Mouse (Mus musculus) heart, embryonic 12.5 days (tissue): Measurements from ENCODE around the gene Bicdl1. TPM values are rescaled to one million over a fixed set of nuclear protein-coding genes. Genes with fewer than 3 reads are reported as not detected.

Experiments used
- ATAC-seq: fragments of 200-750 bp; cut with Nextera tagmentation; 2 replicates; pipeline ENCODE4 v1.8.0; 2017; ENCODE audit warnings: moderate TSS enrichment, moderate library complexity; ENCODE audit not compliant: insufficient number of reproducible peaks, low FRiP score
- H3K27ac ChIP-seq: fragments of 300-500 bp; sonication (generic); 2 replicates; pipeline ENCODE4 v1.5.1; 2016; ENCODE audit warnings: mild to moderate bottlenecking, moderate library complexity; ENCODE audit not compliant: poor library complexity, severe bottlenecking
- H3K27me3 ChIP-seq: fragments of 300-500 bp; sonication (generic); replicated peaks from 2 replicates; pipeline ENCODE4 v1.6.1; 2016; ENCODE audit warnings: mild to moderate bottlenecking, moderate library complexity
- H3K36me3 ChIP-seq: fragments of 300-500 bp; sonication (generic); 2 replicates; pipeline ENCODE4 v1.6.1; 2016; ENCODE audit warnings: mild to moderate bottlenecking, moderate library complexity
- H3K4me1 ChIP-seq: fragments of 300-500 bp; sonication (generic); replicated peaks from 2 replicates; pipeline ENCODE4 v1.6.1; 2016; ENCODE audit warnings: mild to moderate bottlenecking
- H3K4me2 ChIP-seq: fragments of 300-500 bp; sonication (generic); 2 replicates; pipeline ENCODE4 v1.6.1; 2016; ENCODE audit warnings: mild to moderate bottlenecking, moderate library complexity
- H3K4me3 ChIP-seq: fragments of 300-500 bp; sonication (generic); 2 replicates; pipeline ENCODE4 v1.5.1; 2016; ENCODE audit warnings: mild to moderate bottlenecking
- H3K9ac ChIP-seq: fragments of 300-500 bp; sonication (generic); 2 replicates; pipeline ENCODE4 v1.6.1; 2016; ENCODE audit warnings: mild to moderate bottlenecking, moderate library complexity
- H3K9me3 ChIP-seq: fragments of 300-500 bp; sonication (generic); replicated peaks from 2 replicates; pipeline ENCODE4 v1.6.1; 2016; ENCODE audit warnings: mild to moderate bottlenecking, moderate library complexity
- WGBS: fragments of 180-500 bp; shearing (Covaris S2); methylation state at CpG from one replicate; pipeline ENCODE4 v1.1.7; 2016; 5-methylcytosine and 5-hydroxymethylcytosine counted together
- polyA plus RNA-seq: library from polyadenylated mRNA; unstranded; fragments of >200 nt; fragmentation: Nextera tagmentation; extraction: Ambion mirVana; gene quantifications from 2 replicates; pipeline ENCODE4 v1.2.1, GENCODE M21; 2016

Bicdl1 gene
- polyA plus RNA-seq, result 5.5 and 7.9 TPM in 2 replicates

GRCm38 (mm10) chr5:115731001-115731731 is at the start of gene Bicdl1:
TSS of gene Bicdl1 (minus strand) at chr5:115731621.
- peak within 1 kb of the TSS; percentile 41 for H3K9ac ChIP-seq
- no peaks in the 10 kb centered on the region for H3K9me3 ChIP-seq
- peak within 1 kb of the TSS; percentile 100 for H3K4me2 ChIP-seq
- WGBS, result 2% methylated on average over 66 of the region's 83 CpGs
- H3K36me3 ChIP-seq, result no peaks in the 10 kb centered on the region
- peak; percentile 77 for ATAC-seq
- H3K4me3 ChIP-seq, result peak within 1 kb of the TSS; percentile 66
- peaks cover 32% of the 10 kb centered on the region for H3K27me3 ChIP-seq
- peaks cover 12% of the 10 kb centered on the region for H3K4me1 ChIP-seq
- no peak within 1 kb of the TSS for H3K27ac ChIP-seq

- Histone ChIP-seq H3K9me3 (no peaks in the 10 kb centered on the region; the same call in none of the 2 replicates), H3K27ac (no peak overlapping the region), H3K4me1 (no peaks in the 10 kb centered on the region), H3K9ac (no peak overlapping the region), H3K4me2 (no peak overlapping the region), H3K36me3 (no peaks in the 10 kb centered on the region), H3K4me3 (no peak overlapping the region), H3K27me3 (no peaks in the 10 kb centered on the region)
- WGBS, result 65% methylated on average over 4 of the region's 4 CpGs
- ATAC-seq, result no peak
Observed at GRCm38 (mm10) chr5:115776911-115777310, 45.5 kb upstream of the Bicdl1 start.

DNA sequence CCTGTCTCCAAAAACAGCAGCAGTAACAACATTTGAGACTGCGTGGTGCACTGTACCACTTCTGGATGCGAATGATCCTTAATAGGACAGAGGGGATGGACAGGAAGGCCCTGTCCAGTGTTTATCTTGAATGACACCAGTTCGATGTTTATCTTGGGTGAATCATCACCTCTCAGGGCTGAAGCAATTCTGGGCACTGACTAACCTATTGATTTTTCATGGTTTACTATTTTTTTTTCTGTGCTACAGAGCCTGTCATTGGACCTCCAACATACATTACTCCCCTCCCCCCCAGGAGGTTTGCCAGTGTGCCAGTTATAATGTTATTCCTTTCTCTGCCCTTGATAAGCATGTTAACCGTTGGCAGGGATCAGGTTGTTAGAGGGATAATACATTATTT is 43.9 kb upstream of the Bicdl1 start:
- WGBS, result 62% methylated on average over 4 of the region's 4 CpGs
- no peak for ATAC-seq
- H3K9ac ChIP-seq, result no peak overlapping the region
- no peak overlapping the region for H3K4me3 ChIP-seq
- no peak overlapping the region for H3K27ac ChIP-seq
- H3K9me3 ChIP-seq, result peaks cover 3% of the 10 kb centered on the region
- H3K4me1 ChIP-seq, result no peaks in the 10 kb centered on the region
- no peak overlapping the region for H3K4me2 ChIP-seq
- H3K27me3 ChIP-seq, result no peaks in the 10 kb centered on the region
- no peaks in the 10 kb centered on the region for H3K36me3 ChIP-seq

GRCm38 (mm10) chr5:115770048-115770447 is 38.6 kb upstream of the Bicdl1 start:
- no peak overlapping the region for H3K4me3 ChIP-seq
- 84% methylated on average over 4 of the region's 4 CpGs for WGBS
- no peaks in the 10 kb centered on the region for H3K4me1 ChIP-seq
- no peak overlapping the region for H3K4me2 ChIP-seq
- ATAC-seq, result no peak
- no peak overlapping the region for H3K9ac ChIP-seq
- H3K36me3 ChIP-seq, result no peaks in the 10 kb centered on the region
- H3K9me3 ChIP-seq, result peaks cover 9% of the 10 kb centered on the region
- no peaks in the 10 kb centered on the region for H3K27me3 ChIP-seq
- H3K27ac ChIP-seq, result no peak overlapping the region

DNA sequence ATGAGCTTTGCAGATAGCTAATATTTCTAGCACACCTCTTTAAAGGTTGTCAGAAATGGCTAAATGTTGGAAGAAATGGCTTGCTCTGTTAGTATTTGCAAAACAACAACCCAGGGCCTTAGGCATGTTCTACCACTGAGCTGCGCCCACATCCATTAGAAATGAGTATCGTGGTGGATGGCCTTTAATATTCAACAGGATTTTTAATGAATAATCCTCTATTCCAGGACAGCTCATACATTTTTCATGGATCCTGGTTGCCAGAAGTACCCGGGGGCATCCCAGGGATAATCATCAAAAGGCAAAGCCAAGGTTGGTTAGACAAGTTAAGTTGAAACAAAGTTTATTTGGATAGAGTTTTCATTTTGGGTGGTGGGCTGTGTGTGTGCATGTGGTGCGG is 37.7 kb upstream of the Bicdl1 start:
- peaks cover 9% of the 10 kb centered on the region for H3K9me3 ChIP-seq
- no peak overlapping the region for H3K9ac ChIP-seq
- no peak overlapping the region for H3K27ac ChIP-seq
- 82% methylated on average over 4 of the region's 4 CpGs for WGBS
- H3K27me3 ChIP-seq, result no peaks in the 10 kb centered on the region
- no peak for ATAC-seq
- no peaks in the 10 kb centered on the region for H3K36me3 ChIP-seq
- no peak overlapping the region for H3K4me3 ChIP-seq
- H3K4me1 ChIP-seq, result no peaks in the 10 kb centered on the region
- H3K4me2 ChIP-seq, result no peak overlapping the region

DNA sequence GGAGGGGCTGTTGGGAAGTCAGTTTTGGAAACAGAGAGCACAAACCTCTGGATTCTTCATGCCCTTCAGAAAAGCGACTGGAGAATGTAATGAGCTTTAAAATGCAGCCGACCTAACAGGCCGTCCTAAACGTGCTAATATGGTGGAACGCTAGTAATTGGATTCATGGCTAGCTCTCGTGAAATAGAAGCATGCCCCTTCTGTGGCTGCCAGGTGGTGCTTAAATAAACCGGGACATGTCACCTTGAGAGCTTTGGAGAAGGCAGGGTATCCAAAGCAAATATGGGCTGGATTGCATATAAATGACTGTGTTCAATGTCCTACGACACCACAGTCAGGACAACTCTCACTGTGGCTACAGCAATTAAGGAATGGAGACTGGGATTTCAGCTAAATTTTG is 35.4 kb upstream of the Bicdl1 start:
- no peak for ATAC-seq
- Histone ChIP-seq H3K4me3 (no peak overlapping the region), H3K4me1 (no peaks in the 10 kb centered on the region), H3K27ac (no peak overlapping the region), H3K9ac (no peak overlapping the region), H3K9me3 (peaks cover 9% of the 10 kb centered on the region), H3K27me3 (no peaks in the 10 kb centered on the region), H3K4me2 (no peak overlapping the region), H3K36me3 (no peaks in the 10 kb centered on the region)
- 69% methylated on average over 8 of the region's 8 CpGs for WGBS

DNA sequence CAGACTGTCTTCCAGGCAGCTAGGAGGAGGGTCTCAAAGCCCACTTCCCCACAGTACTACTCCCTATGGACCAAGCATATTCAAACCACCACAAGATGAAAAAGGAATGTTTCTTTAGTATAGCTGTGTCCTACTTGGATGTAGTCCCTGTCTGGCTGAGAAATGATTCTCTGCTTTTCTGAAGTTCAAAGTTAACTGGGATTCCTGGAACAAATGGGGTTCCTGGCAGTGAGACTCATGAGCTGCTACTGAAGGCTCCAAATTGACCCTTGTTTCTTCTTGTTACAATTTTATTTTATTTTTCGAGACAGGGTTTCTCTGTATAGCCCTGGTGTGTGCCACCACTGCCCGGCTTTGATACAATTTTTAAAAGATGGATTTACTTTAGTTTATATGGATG is 32.6 kb upstream of the Bicdl1 start:
- Histone ChIP-seq H3K36me3 (no peaks in the 10 kb centered on the region), H3K4me3 (no peak overlapping the region), H3K9me3 (no peaks in the 10 kb centered on the region), H3K27ac (no peak overlapping the region), H3K4me1 (no peaks in the 10 kb centered on the region), H3K4me2 (no peak overlapping the region), H3K9ac (no peak overlapping the region), H3K27me3 (no peaks in the 10 kb centered on the region)
- ATAC-seq, result no peak
- 77% methylated on average over 2 of the region's 2 CpGs for WGBS

DNA sequence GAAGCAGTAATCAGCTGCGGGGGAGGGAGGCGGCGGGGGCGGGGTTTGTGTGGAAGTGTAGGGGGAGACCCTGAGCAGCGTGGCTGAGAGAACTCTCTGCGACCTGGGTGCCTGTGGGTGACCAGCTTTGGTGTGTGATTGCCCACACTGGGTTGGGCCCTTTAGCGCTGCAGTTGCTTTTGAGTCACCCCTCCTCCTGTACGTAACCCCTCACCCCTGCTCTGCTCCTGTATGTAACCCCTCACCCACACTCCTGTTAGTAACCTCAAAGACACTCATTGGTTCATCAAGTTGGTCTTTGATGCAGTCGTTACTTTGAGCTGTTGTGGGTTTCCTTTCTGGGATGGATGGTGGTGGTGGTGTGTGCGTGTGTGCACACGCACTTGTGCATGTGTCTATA is 29.5 kb upstream of the Bicdl1 start:
- H3K4me1 ChIP-seq, result no peaks in the 10 kb centered on the region
- ATAC-seq, result no peak
- WGBS, result 48% methylated on average over 11 of the region's 11 CpGs

GRCm38 (mm10) chr5:115758431-115759180 is 27.2 kb upstream of the Bicdl1 start:
- Histone ChIP-seq H3K4me2 (no peak overlapping the region), H3K27ac (no peak overlapping the region), H3K4me3 (no peak overlapping the region), H3K9me3 (no peaks in the 10 kb centered on the region), H3K4me1 (no peaks in the 10 kb centered on the region), H3K9ac (no peak overlapping the region), H3K27me3 (no peaks in the 10 kb centered on the region), H3K36me3 (no peaks in the 10 kb centered on the region)
- 38% methylated on average over 10 of the region's 10 CpGs for WGBS
- ATAC-seq, result no peak

More for the DNA sequence above, 29.5 kb upstream of the Bicdl1 start:
- Histone ChIP-seq H3K4me2 (no peak overlapping the region), H3K27me3 (no peaks in the 10 kb centered on the region), H3K4me3 (no peak overlapping the region), H3K27ac (no peak overlapping the region), H3K9ac (no peak overlapping the region), H3K36me3 (no peaks in the 10 kb centered on the region), H3K9me3 (no peaks in the 10 kb centered on the region)

DNA sequence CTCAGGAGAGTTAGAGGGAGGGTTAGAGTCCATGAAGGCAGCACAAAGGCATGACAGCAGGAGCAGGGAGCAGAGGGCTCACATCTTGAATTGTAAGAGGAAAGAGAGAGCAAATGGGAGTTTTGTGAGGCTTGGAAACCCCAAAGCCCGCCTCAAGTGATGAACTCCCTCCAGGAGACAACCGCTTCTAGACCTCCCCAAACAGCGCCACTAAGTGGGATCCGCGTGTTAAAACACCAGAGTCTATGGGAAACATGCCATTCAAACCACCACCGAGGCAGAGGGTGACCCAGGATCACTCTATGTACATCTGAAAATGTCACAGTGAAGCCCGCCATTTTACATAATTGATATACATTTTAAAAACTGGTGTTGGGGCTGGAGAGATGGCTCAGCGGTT is 26.1 kb upstream of the Bicdl1 start:
- ATAC-seq, result no peak
- no peak overlapping the region for H3K4me3 ChIP-seq
- no peaks in the 10 kb centered on the region for H3K4me1 ChIP-seq
- no peaks in the 10 kb centered on the region for H3K36me3 ChIP-seq
- H3K27me3 ChIP-seq, result no peaks in the 10 kb centered on the region
- H3K4me2 ChIP-seq, result no peak overlapping the region
- no peak overlapping the region for H3K9ac ChIP-seq
- no peaks in the 10 kb centered on the region for H3K9me3 ChIP-seq
- WGBS, result 67% methylated on average over 8 of the region's 8 CpGs
- H3K27ac ChIP-seq, result no peak overlapping the region

GRCm38 (mm10) chr5:115755501-115755900 is 24.1 kb upstream of the Bicdl1 start:
- Histone ChIP-seq H3K4me1 (no peaks in the 10 kb centered on the region), H3K27ac (no peak overlapping the region), H3K4me2 (no peak overlapping the region), H3K9ac (no peak overlapping the region), H3K27me3 (no peaks in the 10 kb centered on the region), H3K9me3 (no peaks in the 10 kb centered on the region), H3K4me3 (no peak overlapping the region), H3K36me3 (no peaks in the 10 kb centered on the region)
- WGBS, result 56% methylated on average over 4 of the region's 7 CpGs
- ATAC-seq, result no peak
